Mouse (Mus musculus) frontal cortex, postnatal 36 days (tissue): ENCODE data around the gene Stk25.
"Not testable (repeated sequence)": the region's sequence is repeated elsewhere in the genome, so short reads cannot be mapped to it uniquely, and the experiment has no call there.

Source experiments
- DNase-seq, 2 experiments: peaks; one replicate each; pipeline ENCODE4 v3.0.0; 2022; ENCODE audit warnings: low spot score in 2 of 2

The Stk25 gene

DNA sequence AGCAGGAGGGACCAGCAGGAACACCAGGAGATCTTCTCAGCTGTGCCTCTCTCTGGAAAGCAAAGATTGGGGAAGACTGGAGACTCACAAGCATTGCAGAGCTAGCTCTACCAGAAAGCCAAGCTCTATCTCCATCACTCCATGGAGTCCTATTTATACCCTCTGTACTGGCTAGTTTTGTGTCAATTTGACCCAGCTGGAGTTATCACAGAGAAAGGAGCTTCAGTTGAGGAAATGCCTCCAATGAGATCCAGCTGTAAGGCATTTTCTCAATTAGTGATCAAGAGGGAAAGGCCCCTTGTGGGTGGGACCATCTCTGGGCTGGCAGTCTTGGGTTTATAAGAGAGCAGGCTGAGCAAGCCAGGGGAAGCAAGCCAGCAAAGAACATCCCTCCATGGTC, at the start of gene Stk25:
Gene Stk25, minus strand, starts transcription at position 101 of the 400 bp plus-strand sequence.
- DNase-seq = not testable (repeated sequence)

DNA sequence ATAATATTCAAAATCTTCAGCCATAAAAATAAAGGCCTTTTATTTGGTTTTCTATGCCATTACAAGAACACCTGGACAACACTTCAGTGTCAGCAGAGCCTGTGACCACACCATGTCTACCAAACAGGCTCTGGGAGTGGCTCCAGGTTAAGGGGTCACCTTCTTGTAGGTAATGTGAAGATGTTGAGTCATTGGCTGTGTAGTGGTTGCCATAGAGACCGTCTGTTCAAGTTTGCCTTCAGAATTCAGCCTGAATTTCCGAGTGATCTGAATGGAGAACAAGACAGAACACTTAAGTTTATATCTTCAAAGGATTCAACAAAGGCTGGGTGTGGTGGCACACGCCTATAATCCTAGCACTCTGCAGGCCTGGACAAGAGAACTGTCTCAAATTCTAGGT, 46.9 kb upstream of the Stk25 start:
- no peak for DNase-seq

DNA sequence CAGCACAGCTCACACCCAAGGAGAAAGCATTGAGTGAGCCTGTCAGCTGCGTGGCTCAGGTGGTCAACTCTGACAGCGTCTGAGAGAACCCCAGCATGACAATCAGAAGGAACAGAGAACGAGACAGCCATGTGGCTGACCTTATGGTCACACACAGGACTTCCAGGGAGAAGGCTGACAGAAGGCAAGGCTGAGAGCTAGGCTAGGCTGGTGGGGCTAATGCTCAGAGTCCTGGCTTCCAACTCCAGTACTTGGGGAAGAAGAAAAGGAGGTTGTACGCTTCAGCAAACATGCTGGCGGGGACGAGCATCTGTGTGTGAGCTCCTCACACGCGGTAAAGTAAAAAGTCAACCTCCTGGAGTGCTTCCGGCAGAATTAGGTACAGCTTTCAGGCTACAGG, 45.9 kb upstream of the Stk25 start:
- DNase-seq = no peak

DNA sequence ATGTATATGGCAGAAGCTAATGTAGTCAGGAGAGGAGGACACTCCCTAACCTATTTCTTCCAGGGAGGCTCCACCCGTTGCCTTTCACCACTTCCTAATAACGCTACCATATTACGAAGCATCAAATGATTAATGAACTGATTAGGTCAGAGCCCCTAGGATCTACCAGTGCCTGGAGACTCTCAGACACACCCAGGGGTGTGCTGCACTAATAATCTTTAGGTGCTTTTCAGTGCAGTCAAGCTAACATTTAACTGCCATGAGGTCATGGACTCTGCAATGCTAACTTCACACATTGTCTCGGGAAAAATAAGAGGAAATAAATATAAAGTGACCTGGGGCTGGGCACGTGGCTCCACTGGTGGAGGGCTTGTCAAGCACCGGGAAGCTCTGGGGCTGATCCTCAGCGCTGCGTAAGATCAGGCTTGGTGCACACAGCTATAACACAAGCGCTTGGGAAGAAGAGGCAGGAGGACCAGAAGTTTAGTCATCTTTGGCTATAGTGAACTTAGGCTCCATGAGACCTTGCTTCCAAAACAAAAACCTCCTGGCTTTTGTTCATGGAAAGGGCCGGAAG, 45.1 kb upstream of the Stk25 start:
- DNase-seq = no peak

DNA sequence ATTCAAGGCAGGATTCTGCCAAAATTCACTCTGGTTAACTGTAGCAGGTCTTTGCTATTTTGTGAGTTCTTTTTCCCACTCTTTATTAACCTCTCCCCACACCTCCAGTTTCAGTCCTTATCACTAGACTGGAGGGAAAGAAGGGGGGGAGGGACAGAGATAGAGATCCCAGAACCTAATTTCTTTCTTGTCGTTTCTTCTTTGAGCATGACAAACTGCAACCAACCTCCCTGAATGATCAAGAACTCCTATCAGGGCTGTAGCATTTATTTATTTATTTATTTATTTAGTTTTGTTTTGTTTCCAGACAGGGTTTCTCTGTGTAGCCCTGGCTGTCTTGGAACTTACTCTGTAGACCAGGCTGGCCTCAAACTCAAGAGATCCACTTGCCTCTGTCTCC, 43.6 kb upstream of the Stk25 start:
- DNase-seq = no peak

DNA sequence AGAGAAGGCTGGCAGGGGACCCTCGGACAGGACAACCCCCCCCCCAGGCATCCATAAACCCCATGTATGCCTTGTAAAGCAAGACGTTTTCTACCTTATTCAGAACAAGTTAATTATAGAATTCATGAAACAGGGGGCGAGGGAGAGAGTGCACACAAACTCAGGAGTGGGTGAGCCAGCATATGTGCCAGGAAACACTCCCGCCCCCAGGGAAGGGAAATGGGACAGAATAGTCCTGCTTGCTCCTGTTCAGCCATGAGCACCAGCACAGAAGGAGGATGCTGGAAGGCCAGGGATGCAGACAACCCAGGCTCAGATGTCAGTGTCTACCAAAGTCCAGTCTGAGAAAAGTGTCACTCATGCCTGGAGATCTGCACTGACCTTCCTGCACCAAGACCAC, 40.7 kb upstream of the Stk25 start:
- peak; percentile 68 to 85 for DNase-seq

DNA sequence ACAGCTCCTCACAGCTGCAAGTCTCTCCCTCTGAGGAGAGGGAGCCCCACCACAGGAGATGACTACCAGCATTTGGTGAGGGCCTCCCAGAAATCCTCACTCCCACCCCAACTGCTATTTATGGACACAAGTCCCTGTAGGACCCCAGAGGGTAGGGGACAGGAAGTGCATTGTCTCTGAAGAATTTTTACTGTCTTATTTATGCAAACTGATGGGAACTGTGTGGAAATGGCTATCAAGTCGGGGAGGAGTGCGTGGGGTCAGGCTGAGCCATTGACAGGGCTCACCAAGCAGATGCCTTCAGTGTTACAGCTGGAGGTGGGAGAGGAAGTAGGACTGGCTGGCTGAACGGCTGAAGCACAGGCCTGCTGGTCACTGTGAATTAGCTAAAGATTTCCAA, 38.9 kb upstream of the Stk25 start:
- DNase-seq = no peak

DNA sequence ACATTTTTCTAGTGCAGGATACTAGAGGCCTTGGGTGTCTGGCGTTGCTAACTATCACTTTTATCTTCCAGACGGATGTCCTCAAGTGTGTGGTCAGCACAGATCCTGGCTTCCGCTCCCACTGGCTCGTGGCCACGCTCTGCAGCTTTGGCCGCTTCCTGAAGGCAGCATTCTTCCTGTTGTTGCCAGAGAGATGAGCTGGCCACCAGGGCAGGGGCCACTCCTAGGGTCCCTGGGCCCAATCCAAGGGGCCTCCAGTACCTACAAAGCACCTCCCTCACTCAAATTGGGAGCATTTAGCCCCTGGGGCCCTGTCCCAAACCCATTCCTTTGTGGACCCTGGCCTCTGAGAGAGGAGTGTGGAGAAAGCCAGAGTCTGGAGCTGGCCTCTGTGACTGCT, 36.5 kb upstream of the Stk25 start:
- DNase-seq = no peak

DNA sequence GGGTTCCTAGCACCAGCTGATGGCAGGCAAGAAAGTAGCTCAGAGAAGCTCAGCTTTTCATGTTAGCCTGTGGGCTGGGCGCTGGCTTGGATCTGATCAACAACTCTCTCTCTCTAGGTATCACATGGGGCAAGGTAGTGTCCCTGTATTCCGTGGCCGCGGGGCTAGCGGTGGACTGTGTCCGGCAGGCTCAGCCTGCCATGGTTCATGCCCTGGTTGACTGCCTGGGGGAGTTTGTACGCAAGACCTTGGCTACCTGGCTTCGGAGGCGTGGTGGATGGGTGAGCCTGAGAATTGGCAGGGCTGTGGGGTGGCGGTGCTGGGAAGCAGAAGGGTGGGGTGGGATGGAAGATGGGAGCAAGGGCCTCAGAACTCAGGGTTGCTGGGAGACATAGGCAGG, 35.5 kb upstream of the Stk25 start:
- DNase-seq = no peak

DNA sequence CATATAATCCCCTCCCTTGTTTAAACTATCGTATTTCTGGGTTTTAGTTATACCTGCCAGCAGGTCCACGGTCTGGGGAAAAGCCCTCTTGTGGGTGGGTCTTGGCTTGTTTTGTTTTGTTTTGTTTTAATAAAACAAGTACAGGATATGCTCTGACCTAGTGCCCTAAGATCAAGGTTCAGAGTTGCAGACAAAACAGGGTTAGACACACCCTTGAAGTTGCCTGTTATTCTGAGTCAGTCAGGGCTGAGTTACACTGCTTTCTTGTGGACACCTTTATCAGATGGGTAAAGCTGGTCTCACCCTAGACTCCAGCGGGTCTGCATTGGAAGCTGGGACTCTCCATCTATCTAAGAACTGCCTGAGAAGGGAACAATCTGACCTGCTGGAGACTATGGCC, 35.0 kb upstream of the Stk25 start:
- DNase-seq = no peak

DNA sequence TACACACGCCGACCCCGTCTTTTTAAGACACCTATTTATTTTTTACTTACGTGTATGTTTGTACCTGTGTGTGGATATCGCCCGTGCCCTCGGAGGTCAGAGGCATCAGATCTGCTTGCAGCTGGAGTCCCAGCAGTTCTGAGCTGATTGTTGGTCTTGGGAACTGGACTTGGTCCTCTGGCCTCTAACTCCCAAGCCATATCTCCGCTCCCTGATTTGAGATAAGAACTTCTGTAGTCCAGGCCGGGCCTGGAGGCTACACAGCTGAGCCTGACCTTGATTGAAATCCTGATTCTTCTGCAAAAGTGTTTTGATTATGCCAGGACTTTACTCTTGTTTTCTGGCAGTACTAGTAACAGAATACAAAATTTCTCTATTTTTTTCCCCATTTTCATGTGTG, 34.3 kb upstream of the Stk25 start:
- DNase-seq = no peak

DNA sequence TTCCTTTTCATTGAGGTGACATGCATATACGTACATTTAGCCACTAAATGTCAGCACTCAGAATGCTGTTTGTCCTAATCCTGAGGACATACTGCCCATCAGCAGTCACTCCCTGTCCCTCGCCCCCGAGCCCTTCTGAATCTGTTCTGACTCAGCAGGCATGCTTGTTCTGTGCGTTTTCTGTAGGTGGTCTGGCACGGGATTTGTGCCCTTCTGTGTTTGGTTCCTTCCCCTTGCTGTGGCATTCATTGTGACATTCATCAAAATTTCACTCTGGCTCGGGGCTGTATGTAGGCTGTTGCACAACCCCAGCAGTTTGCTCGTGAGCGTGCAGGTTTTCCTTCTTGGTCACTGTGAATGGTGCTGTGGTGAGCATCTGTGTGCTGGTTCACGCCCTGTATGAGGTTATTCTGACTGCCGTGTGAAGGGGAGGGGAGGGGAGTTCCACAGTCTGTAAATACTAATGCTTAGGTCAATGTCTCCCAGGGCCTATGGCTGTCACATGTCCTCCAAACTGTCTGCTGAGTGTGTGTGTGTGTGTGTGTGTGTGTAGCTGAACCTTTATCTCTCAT, 33.4 kb upstream of the Stk25 start:
- DNase-seq = peak; percentile 32 to 36

DNA sequence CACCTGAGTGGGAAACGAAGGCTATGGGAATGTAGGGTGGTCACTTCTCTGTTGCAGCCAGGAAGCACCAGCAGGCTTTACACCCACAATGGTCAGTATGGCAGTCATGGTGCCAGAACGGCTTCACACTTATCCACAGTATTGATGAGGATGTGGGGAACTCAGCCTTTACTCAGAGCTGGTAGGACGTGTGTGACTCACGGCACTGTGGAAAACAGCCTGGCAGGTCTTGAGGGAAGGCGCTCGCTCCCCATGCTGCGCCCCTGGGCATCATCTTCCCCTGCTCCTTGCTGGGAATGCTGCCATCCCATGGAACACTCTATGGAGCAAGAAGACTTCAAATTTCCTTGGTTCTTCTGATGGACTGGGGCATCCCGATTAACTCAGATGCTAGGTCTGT, 32.6 kb upstream of the Stk25 start:
- DNase-seq = no peak

DNA sequence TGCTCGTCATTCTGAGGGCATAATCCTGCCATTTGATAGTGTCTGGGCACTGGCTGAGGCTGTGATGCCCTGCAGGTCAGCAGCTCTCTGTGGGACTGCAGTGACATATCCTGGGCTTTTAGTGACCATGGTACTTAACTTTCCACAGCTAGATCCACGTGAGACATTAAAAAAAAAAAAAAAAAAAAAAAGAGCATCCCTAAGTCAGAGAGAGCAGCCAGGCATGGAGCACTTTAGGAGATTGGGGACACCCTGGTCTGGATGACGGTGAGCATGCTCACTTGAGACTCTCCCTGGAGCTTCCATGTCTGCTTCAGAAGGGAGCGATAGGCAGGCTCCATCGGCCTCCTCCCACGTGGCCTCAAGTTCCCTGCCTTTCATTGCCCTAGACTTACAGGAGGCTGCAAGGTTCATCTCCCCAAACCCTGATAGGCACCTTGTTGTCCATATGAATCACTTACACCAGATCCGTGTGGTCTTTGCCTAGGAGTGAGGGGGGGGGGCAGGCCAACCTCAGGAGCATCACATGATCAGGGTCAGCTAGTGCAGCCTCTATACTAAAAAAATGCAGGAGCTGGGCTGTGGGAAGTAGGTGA, 31.5 kb upstream of the Stk25 start:
- no peak for DNase-seq

DNA sequence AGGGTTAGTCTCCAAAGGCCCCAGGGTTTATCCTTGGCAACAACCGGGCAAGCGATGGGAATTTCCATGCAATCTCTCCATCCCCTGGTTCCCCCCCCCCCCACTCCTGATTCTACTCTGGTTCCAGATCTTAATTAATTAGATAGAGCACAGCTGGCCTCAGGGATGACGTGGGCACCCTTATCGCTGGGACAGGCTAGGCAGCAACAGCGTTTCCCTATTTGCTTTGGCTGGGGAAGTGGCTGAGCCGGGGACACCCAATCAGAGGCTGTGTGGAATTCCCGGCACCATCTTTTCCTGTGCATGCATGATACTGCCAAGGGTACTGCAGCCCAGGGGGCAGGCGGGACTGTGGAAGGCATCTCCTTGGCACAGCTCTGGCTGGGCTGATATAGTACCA, 29.7 kb upstream of the Stk25 start:
- no peak for DNase-seq

DNA sequence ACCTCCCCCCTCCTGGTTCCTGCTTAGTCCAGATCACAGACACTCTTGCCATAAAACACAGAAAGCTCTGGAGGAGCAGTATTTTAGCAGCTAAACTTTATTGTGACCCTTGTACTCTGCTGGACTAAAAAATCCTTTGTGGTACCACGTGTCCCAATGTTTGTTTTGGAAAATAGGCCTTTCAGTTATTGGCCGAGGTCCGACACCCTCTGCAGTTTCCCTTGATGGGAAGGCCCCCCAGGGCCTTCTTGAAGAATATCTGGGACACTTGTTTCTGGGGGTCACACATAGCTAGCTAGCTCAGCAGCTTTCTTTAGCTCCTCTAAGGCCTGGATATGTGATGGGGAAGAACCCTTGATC, 28.5 kb upstream of the Stk25 start:
- no peak for DNase-seq

DNA sequence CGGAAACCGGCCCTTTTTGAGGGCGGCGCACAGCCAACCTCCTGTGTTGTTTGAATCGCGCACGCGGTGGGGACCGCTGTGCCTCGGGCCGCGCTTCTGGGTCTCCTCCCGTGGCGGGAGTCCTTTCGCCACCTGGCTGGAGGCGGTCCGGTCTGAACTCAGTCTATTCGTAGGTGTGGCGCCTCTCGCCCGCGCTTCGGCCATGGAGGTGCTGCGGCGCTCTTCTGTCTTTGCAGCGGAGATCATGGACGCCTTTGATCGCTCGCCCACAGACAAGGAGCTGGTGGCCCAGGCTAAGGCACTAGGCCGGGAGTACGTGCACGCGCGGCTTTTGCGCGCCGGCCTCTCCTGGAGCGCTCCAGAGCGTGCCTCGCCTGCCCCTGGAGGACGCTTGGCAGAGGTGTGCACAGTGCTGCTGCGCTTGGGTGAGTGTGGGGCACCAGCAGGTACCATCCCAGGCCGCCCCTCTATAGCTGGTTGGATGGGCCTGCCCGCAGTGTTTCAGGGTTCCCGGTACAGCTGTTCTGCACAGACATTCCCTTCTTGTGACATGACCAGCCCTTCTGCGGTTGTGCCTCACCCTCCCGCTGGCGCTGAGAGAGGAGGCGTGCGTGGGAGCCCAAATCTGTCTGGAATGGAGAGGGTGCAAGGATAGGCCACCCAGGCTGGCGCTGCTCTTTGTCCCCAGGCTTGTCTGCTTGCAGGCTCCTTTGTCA, 27.9 kb upstream of the Stk25 start:
- peak; percentile 68 for DNase-seq

DNA sequence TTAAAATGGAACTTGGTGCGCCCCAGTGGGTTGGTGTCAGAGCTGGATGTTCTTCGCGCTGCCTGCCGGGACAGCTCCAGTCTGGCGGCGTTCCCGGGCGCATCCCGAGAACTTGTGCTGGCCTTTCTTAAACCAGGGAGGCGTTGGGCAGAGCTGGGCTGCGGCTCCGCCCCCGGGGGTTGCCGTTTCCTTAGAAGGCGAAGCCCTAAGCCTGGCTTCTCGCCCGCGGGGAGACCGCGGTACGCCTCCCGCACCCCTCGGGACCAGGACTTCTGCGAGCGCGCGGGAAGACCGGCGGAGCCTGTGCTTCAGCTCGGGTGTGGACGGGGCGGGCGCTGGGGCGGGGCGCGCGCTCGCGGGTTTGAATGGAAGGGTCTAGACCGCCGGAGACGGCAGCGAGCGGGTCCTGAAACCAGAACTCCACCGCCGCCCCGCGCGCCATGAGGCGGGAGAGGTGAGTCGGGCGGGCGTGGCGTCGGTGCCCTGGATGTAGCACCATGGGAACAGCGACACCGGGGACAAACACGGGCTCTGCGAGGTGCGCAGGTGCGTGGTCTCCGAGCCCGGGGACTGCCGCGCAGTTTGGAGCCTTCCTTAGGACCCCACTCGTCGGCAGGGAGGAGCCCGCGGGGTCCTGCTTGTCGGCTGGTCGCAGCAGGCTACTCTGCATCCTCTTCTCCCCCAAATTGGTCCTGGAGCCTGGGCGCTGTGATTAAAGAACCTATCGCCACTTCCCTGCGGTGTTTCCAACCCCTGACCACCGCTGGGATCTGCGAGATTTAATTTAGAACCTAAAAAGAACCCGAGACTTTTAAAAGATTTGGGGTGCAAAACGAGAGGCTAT, 27.2 kb upstream of the Stk25 start, which contains the start of gene Bok:
Gene Bok, plus strand, starts transcription at position 260 of the 844 bp plus-strand sequence.
- peak; percentile 52 to 63 for DNase-seq

DNA sequence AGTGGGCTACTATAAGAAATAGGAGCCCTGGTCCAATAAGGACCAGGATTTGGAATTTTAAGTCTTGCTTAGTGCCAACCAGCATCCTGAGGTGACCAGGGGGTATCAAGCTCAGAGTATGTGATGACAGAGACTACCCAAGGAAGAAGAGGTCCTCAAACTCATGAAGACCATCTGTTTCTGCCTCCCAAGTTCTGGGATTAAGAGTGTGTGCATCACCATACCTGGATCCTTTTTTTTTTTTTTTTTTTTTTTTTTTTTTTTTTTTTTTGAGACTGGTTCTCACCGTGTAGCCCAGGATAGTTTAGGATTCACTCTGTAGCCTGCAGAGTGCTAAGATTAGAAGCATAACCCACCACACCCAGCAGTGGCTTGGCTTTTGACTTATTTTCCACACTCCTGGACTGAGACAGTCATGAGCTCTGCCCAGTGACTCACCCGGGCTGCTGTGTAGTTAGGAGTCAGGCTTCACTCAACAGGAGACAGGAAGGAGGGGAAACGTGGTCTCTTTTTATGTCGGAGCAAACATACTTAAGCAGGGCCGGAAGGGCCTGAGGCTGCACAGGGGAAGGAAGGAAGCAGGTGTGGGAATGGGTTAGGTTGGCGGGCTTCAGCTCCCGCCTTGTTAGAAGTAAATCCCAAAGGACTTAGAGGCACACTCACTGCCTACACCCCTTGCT, 21.6 kb upstream of the Stk25 start:
- no peak for DNase-seq

DNA sequence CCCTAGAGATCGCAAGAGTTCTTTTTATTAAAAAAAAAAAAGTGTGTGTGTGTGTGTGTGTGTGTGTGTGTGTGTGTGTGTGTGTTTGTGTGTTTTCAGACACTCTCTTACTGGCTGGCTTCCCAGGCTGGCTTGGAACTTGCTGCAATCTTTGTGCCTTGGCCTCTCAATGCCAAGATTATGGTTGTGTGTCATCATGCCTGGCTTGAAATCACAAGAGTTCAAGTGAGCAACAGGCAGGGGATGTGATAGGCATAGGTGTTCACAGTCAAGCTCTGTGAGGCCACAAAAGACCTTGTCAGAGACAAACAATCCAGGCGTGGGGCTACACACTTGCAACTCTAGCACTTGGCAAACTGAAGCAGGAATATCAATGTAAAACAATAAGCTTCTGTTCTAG, 19.9 kb upstream of the Stk25 start:
- no peak for DNase-seq

DNA sequence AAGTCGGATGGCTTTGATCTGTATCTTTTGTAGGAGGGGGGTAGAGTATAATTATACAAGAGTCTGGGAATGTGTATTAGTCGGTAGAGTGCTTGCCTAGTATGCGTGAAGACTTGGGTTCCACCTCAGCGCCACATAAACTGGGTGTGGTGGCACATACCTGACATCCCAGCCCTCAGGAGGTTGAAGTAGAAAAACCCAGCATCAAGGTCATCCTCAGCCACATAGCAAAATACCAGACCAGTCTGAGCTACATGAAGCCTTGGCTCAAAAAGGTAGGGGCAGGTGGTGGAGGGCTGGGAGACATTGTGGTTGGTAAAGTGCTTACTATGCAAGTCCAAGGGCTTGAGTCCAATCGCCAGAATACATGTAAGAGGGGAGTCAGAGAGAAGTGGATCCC, 14.2 kb upstream of the Stk25 start:
- no peak for DNase-seq

DNA sequence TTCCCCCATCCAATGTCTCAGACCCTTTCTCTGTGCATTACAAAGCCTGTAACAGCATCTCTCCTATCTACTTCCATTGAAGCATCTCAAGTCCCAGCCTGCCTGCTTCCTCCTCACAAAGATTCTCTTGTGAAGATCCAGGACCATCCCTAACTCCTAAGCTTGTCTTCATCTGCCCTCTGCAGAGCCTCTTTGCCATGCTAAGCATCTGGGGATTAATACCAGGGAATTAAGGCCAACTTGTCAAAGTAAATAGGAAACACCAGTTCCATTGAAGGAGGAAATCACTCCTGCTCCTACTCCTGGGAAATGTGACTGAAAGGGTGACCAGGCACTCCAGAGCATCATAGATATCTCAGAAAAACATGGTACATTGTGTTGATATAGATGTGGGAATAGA, 11.5 kb upstream of the Stk25 start:
- no peak for DNase-seq
